Mouse (Mus musculus) hindbrain, embryonic 10.5 days (tissue): Measurements from ENCODE around the gene Pacrg. TPM values are rescaled to one million over a fixed set of nuclear protein-coding genes. Genes with fewer than 3 reads are reported as not detected.
A peak's percentile ranks its signal among the peaks of the same experiment; 100 is the strongest.

ENCODE experiments used
- DNase-seq: peaks from one replicate; pipeline ENCODE4 v3.0.0-alpha.2; 2017; ENCODE audit warnings: low spot score
- H3K27ac ChIP-seq: fragments of 300-500 bp; sonication (generic); 2 replicates; pipeline ENCODE4 v1.5.1; 2016; ENCODE audit warnings: mild to moderate bottlenecking, moderate library complexity
- H3K27me3 ChIP-seq: fragments of 300-500 bp; sonication (generic); 2 replicates; pipeline ENCODE4 v1.6.1; 2016; ENCODE audit warnings: mild to moderate bottlenecking; ENCODE audit not compliant: poor library complexity, insufficient read depth, severe bottlenecking
- H3K36me3 ChIP-seq: fragments of 300-500 bp; sonication (generic); 2 replicates; pipeline ENCODE4 v1.6.1; 2016; ENCODE audit warnings: mild to moderate bottlenecking, moderate library complexity
- H3K4me1 ChIP-seq: fragments of 300-500 bp; sonication (generic); replicated peaks from 2 replicates; pipeline ENCODE4 v1.6.1; 2016; ENCODE audit warnings: mild to moderate bottlenecking
- H3K4me3 ChIP-seq: fragments of 300-500 bp; sonication (generic); 2 replicates; pipeline ENCODE4 v1.5.1; 2016; ENCODE audit warnings: mild to moderate bottlenecking, moderate library complexity
- H3K9me3 ChIP-seq: fragments of 300-500 bp; sonication (generic); 2 replicates; pipeline ENCODE4 v1.6.1; 2016; ENCODE audit warnings: mild to moderate bottlenecking, moderate library complexity
- WGBS: fragments of 180-500 bp; shearing (Covaris S2); methylation state at CpG from one replicate; pipeline ENCODE4 v1.1.7; 2016; 5-methylcytosine and 5-hydroxymethylcytosine counted together
- polyA plus RNA-seq: library from polyadenylated mRNA; unstranded; fragments of >200 nt; fragmentation: Nextera tagmentation; extraction: Ambion mirVana; gene quantifications from 2 replicates; pipeline ENCODE4 v1.2.1, GENCODE M21; 2016

The Pacrg gene
- polyA plus RNA-seq, 1 experiment from 2014 or later = 5.5 TPM

GRCm38 (mm10) chr17:10488873-10489272, 351.2 kb downstream of the Pacrg start:
- Histone ChIP-seq H3K4me1 (peaks cover 54% of the 10 kb centered on the region), H3K27me3 (no peaks in the 10 kb centered on the region), H3K27ac (no peak overlapping the region), H3K9me3 (no peaks in the 10 kb centered on the region), H3K36me3 (no peaks in the 10 kb centered on the region), H3K4me3 (no peak overlapping the region)
- DNase-seq = no peak
- WGBS = 99% methylated on average over 2 of the region's 2 CpGs

DNA sequence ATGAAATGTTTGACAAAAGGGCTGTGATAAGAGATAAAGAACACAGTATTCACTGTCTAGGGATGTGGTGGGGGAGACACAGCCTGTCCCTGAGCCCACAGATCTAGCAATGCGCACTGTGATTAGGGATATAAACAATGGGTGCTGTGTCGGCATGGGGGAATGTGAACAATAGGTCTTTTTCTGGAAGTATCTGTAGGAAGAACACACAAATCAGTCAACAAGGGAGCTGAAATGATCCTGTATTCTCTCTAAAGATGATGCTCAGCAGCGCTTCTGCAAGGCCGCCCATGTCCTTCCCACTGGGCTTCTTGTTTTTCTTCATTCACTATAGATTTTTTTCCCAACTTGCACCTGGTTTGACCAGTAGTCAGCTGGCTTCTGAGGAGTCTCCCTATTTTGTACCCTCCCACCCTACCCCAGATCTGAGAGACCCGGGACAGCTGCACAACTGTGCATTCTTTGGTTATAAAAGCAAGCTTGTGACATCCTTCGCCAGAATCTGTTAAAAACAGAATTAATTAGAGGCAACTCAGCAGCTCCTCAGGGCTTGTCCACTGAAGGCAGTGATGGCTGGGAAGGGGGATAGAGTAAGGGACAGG, 356.1 kb downstream of the Pacrg start:
- no peak for DNase-seq
- Histone ChIP-seq H3K4me3 (no peak overlapping the region), H3K4me1 (peaks cover 25% of the 10 kb centered on the region), H3K27me3 (no peaks in the 10 kb centered on the region), H3K9me3 (no peaks in the 10 kb centered on the region), H3K27ac (peak overlapping the region; percentile 30; the same call in 1 of the 2 replicates), H3K36me3 (no peaks in the 10 kb centered on the region)
- WGBS = 41% methylated on average over 6 of the region's 6 CpGs

GRCm38 (mm10) chr17:10481081-10481480, 359.0 kb downstream of the Pacrg start:
- no peaks in the 10 kb centered on the region for H3K9me3 ChIP-seq
- H3K36me3 ChIP-seq = no peaks in the 10 kb centered on the region
- DNase-seq = no peak
- H3K4me1 ChIP-seq = peaks cover 54% of the 10 kb centered on the region
- H3K27ac ChIP-seq = no peak overlapping the region
- H3K4me3 ChIP-seq = no peak overlapping the region
- WGBS = 90% methylated on average over 1 of the region's 1 CpGs
- no peaks in the 10 kb centered on the region for H3K27me3 ChIP-seq

- Histone ChIP-seq H3K4me1 (peaks cover 50% of the 10 kb centered on the region), H3K36me3 (no peaks in the 10 kb centered on the region), H3K27me3 (no peaks in the 10 kb centered on the region), H3K9me3 (no peaks in the 10 kb centered on the region), H3K27ac (peak overlapping the region; percentile 77), H3K4me3 (no peak overlapping the region)
- 56% methylated on average over 17 of the region's 17 CpGs for WGBS
- peak; percentile 56 for DNase-seq
These were observed 360.9 kb downstream of the Pacrg start for GRCm38 (mm10) chr17:10479020-10479707.

DNA sequence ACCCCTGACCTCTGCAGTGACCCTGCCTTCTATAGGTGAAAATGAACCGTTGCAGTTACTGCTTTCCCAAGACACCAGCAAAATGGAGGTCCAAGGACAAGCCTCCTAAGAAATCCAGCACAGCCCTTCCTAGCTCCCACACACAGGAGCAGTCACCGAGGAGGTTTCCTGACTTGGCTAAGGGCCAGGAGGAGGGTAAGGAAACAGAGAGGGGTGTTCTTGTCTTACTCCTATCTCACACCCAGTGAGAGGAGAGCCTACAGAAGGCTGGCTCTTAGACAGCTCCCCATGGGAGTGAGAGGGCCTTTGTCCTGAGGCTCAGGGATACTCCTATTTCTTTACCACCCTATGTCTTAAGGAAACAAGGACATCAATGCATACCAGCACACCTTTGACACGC, 361.7 kb downstream of the Pacrg start:
- H3K27ac ChIP-seq = peak overlapping the region; percentile 77

DNA sequence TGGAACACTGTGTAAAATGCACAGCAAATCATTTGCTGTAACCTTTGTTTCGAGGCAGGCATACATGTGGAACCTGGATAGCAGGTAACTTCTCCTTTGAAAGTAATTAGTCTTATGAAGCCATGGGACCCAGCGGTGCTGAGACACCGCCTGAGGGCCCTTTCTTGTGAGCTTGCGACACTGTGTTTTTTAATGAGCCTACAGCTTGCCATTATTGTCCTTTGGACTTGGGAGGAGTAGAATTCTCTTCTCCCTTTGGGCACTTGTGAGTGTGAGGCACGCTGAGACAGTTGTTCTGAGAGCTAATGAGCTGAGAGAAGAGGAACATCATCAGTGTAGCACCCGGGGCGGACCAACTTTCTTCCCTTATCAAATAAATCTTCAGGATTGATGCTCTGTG, 363.3 kb downstream of the Pacrg start:
- Histone ChIP-seq H3K4me3 (no peak overlapping the region), H3K27ac (peak overlapping the region; percentile 66), H3K36me3 (no peaks in the 10 kb centered on the region), H3K9me3 (no peaks in the 10 kb centered on the region), H3K27me3 (no peaks in the 10 kb centered on the region), H3K4me1 (peaks cover 46% of the 10 kb centered on the region)
- WGBS = 69% methylated on average over 7 of the region's 7 CpGs
- no peak for DNase-seq

More for the DNA sequence above, 361.7 kb downstream of the Pacrg start:
- H3K27me3 ChIP-seq = no peaks in the 10 kb centered on the region
- peaks cover 46% of the 10 kb centered on the region for H3K4me1 ChIP-seq
- 78% methylated on average over 3 of the region's 3 CpGs for WGBS
- no peak overlapping the region for H3K4me3 ChIP-seq
- DNase-seq = no peak
- H3K36me3 ChIP-seq = no peaks in the 10 kb centered on the region
- H3K9me3 ChIP-seq = no peaks in the 10 kb centered on the region

GRCm38 (mm10) chr17:10474972-10475371, 365.1 kb downstream of the Pacrg start:
- Histone ChIP-seq H3K36me3 (no peaks in the 10 kb centered on the region), H3K9me3 (no peaks in the 10 kb centered on the region), H3K4me1 (peaks cover 41% of the 10 kb centered on the region), H3K27me3 (no peaks in the 10 kb centered on the region), H3K27ac (no peak overlapping the region), H3K4me3 (no peak overlapping the region)
- WGBS = 91% methylated on average over 6 of the region's 6 CpGs
- DNase-seq = no peak

- Histone ChIP-seq H3K27ac (peak overlapping the region; percentile 53; the same call in 1 of the 2 replicates), H3K27me3 (no peaks in the 10 kb centered on the region), H3K4me1 (peaks cover 35% of the 10 kb centered on the region), H3K36me3 (no peaks in the 10 kb centered on the region), H3K9me3 (no peaks in the 10 kb centered on the region), H3K4me3 (no peak overlapping the region)
- no peak for DNase-seq
- 67% methylated on average over 7 of the region's 7 CpGs for WGBS
These were observed 366.2 kb downstream of the Pacrg start for GRCm38 (mm10) chr17:10473826-10474384.

DNA sequence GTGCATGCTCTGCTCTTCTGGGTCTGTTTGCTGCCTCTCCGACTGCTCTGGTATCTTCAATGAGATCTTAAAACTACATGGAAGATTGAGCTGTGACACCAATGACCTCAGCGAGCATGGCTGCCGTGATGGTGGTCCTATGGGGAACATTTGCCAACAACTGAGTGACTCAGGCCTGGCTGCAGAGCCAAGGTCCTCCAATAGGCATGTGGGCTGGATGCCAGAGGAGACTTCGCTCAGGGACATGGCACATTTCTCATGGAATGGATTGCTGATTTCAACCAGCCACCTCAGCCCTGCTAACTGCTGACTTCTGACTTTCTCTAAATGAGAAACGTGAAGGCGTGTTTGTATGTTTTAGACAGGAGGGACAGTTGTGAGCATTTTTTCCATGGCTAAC, 366.9 kb downstream of the Pacrg start:
- 92% methylated on average over 6 of the region's 6 CpGs for WGBS
- Histone ChIP-seq H3K9me3 (no peaks in the 10 kb centered on the region), H3K4me1 (peaks cover 28% of the 10 kb centered on the region), H3K4me3 (no peak overlapping the region), H3K27ac (no peak overlapping the region), H3K27me3 (no peaks in the 10 kb centered on the region), H3K36me3 (no peaks in the 10 kb centered on the region)
- DNase-seq = no peak

- H3K36me3 ChIP-seq = no peaks in the 10 kb centered on the region
- no peaks in the 10 kb centered on the region for H3K27me3 ChIP-seq
- no peaks in the 10 kb centered on the region for H3K9me3 ChIP-seq
- peaks cover 7% of the 10 kb centered on the region for H3K4me1 ChIP-seq
- no peak overlapping the region for H3K27ac ChIP-seq
- no peak overlapping the region for H3K4me3 ChIP-seq
- WGBS = 91% methylated on average over 9 of the region's 9 CpGs
- no peak for DNase-seq
These were observed 370.1 kb downstream of the Pacrg start for GRCm38 (mm10) chr17:10469874-10470568.

DNA sequence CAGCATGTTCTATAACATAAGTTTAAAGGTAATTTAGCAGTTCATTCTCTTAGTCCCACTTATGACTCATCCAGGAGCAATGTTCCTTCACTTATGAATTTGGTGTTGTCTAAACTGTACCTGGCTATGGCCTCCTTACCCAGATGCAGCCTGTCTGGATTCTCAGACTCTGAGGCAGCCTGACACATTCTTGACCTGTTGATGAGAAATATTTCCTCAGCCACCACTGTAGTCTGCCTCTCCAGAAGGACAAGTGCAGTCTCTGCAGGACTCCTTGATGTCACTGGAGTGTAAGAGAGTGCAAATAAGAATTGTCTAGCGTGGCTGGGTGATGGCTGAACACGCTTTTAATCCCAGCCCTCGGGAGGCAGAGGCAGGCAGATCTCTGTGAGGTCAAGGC, 373.0 kb downstream of the Pacrg start:
- Histone ChIP-seq H3K36me3 (no peaks in the 10 kb centered on the region), H3K4me1 (peaks cover 5% of the 10 kb centered on the region; the same call in 1 of the 2 replicates), H3K4me3 (no peak overlapping the region), H3K9me3 (no peaks in the 10 kb centered on the region), H3K27me3 (no peaks in the 10 kb centered on the region), H3K27ac (no peak overlapping the region)
- DNase-seq = no peak
- WGBS = 90% methylated on average over 3 of the region's 3 CpGs

- no peaks in the 10 kb centered on the region for H3K9me3 ChIP-seq
- no peaks in the 10 kb centered on the region for H3K36me3 ChIP-seq
- H3K4me3 ChIP-seq = no peak overlapping the region
- DNase-seq = no peak
- 88% methylated on average over 6 of the region's 6 CpGs for WGBS
- H3K27ac ChIP-seq = no peak overlapping the region
- H3K4me1 ChIP-seq = peaks cover 5% of the 10 kb centered on the region; the same call in 1 of the 2 replicates
- no peaks in the 10 kb centered on the region for H3K27me3 ChIP-seq
These were observed 374.6 kb downstream of the Pacrg start for GRCm38 (mm10) chr17:10465467-10465866.

GRCm38 (mm10) chr17:10464700-10465099, 375.4 kb downstream of the Pacrg start:
- WGBS = 72% methylated on average over 3 of the region's 3 CpGs
- Histone ChIP-seq H3K4me1 (peaks cover 5% of the 10 kb centered on the region; the same call in 1 of the 2 replicates), H3K36me3 (no peaks in the 10 kb centered on the region), H3K9me3 (no peaks in the 10 kb centered on the region), H3K27me3 (no peaks in the 10 kb centered on the region), H3K4me3 (no peak overlapping the region), H3K27ac (no peak overlapping the region)
- DNase-seq = no peak
